Mouse (Mus musculus) kidney, postnatal 10 days (tissue): Measurements from ENCODE around the gene Hoxd3.

Experiments
- DNase-seq: peaks from one replicate; pipeline ENCODE4 v3.0.0; 2021; ENCODE audit warnings: mixed read lengths

Gene Hoxd3

DNA sequence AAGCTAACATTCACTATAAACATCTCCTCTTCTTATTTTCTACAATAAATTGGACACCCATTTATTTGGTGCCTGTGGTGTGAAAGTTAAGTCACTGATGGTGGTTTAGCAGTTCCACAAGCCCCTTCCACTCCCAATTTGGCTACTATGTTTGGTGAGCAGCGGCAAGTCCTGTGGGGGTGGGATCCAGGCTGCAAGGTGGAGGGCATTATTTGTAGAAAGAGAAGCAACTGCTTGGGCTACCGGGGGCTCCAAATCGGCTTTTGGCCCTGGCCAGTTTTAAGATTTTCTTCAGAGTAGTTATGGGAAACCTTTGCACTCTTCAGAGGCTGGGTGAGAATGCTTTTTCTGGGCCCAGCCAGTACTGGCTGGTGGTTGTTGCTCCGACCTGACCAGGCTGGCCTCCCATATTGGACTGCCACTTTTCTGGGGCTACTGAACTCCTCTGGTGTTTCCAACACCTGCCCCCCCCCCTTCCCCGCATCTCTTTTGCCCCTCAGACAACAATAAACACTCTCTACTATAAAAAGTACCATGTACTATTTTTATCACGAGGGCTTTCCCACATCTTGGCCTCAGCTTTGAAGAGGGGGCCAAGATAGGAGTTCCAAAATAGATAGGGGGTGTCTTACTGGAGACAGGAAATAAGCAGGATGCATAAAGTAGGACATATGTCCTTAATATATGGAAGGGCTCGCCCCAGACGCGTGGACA lies 20.2 kb downstream of the Hoxd3 start:
- no peak for DNase-seq

- DNase-seq, result peak; percentile 56
These were observed 21.0 kb downstream of the Hoxd3 start for GRCm38 (mm10) chr2:74732513-74733316.

DNA sequence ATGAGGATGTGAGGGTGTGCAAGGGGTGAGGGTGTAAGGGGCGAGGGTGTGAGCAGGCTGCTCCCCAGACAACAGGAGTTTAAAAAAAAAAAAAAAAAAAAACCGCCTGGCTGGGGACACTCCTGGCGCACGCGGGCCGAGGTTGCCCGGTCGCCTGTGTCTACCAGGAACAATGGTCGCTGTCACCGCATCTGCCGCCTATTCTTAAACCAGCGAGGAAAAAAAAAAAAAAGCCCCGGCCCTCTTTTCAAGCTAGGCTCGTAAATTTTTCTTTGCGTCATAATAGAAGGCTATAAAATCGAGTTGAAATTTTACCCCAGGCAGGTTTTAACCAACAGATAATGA lies 21.6 kb downstream of the Hoxd3 start:
- DNase-seq, result no peak

DNA sequence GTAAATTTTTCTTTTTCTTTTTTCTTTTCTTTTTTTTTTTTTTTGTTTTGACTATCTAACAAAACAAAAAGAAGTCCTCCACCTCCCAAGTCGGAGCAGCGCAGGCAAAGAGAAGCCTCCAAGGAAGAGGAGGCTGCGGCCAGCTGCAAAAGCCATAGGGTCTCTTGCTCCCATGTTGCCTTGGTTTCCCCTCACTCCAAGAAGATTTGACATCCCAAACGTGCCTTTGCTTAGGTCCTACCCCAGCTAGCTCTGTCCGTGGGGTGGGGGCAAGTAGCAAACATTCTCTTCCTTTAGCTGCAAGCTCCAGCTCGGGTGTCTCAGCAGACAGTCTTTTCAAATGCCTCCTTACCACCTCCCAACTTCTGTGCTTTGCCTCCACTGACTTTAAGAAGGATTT lies 22.0 kb downstream of the Hoxd3 start:
- no peak for DNase-seq

DNA sequence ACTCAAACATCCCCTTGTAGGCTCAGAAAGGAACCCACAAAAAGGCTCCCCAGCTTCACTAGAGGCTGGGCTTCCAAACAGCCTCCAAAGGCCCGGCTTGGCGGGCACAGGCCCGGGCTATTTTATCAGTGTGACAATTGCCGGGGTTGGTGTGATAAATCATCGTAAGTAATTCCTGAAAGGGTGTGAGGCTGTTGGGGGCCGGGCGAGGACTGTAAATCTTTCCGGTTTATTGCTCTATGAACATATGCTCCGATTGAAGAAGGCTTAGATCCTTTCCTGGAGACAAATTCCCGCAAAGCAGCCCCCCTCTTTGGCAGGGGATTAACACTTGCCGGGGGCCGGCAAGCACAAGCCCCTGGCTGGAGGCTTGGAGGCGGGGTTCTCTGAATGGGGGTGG lies 22.7 kb downstream of the Hoxd3 start:
- DNase-seq, result no peak

DNA sequence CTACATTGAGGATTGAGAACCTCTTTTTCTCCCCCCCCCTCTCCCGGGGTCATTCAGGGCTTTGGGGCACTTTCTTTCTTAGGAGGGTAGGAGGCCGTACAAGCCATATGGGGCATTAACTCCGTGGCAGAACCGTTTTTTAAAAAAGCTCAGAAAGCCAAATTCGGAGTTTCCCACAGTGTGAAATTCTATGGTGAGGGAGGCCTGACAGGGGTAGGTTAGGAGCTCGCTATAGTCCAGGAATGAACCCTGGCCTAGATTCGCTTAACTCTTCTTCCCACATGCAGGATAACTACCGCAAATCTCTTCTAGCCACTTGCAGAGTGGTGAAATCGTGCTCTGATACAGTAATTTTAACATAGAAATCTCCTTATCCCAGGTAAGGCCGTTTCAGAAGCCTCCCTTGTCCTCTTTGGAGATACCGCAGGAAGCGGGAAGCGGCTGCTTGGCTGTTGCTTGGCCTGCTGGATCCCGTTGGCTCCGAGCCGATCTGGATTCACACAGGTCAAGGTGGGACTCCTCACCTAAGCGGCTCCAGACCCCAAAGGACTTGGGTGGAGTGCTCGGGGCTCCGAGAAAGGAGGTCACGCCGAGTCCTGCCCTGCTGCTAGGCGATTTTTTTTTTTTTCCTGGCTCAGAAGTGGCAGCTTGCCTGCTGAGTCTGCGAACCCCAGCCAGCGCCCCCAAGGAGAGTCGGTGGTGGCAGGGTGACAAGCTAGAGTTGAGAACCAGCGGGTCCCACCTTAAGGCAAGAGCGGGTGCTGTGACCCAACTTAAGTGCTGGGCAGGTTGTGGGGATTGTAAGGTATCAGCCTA lies 23.5 kb downstream of the Hoxd3 start:
- peak; percentile 45 for DNase-seq

GRCm38 (mm10) chr2:74735851-74736687 lies 24.3 kb downstream of the Hoxd3 start:
- peak; percentile 47 for DNase-seq

GRCm38 (mm10) chr2:74736688-74737577 lies 25.2 kb downstream of the Hoxd3 start:
- DNase-seq, result no peak

DNA sequence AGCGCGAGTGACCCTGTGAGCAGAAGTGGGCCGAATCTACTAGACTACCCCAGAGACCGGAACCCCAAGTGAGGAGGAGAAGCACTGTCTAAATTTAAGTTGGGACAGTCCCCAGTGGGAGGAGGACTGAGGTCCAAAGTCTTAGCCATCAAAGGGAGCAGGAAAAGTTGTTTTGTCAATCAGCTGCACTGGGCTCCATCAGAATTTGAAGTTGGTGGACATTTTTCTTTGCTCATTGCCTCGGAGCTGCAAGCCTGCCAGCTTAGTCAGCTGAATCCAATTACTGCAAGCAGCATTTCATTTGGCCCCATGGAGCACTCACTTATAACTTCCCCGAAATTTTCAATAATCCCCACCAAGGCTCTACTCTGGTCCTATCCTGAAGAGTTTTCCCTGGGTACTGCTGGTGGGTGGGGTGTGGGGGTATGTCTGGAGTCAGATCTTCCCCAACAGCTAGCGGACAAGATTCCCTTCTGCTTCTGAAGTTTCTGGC lies 25.9 kb downstream of the Hoxd3 start:
- DNase-seq, result peak; percentile 34

DNA sequence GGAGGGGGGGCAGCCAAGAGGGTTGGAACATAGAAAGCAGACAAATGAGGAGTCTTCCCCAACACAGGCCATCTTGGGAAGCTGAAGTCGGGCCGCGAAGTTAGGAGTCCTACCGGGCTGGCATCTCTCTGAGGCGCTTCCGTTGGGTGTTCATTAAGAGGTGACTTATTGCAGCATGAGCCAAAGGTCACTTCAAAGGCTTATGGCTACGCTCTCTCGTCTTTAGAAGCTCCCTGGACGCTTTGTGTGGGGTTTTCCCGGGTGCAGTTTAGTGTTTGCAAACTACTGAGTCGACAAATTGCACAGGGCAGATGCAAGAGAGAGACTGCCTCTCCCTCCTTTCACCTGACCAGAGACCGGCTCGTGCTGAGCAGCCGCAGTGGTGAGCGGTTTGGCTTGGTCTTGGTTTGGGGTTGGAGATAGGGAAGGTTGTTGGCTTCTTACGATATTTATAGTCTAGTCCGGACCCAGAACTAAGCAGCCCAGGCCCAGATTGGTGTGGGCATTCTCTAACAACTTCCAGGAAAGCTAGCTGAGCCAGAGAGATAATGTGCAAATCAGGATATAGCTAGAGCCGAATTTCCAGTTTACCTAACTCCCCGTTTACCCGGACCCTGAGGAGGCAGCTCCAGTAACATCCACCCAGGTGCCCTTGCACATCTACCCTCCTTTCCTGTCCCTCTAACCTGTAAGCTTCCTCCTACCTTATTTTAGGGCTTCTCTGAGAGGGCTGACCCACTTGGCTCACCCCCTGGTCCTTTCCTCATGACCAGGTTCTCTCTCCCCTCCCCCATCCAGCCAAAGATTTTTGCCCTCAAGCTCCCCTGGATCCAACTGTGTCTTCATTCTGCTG lies 27.1 kb downstream of the Hoxd3 start:
- peak; percentile 37 for DNase-seq

DNA sequence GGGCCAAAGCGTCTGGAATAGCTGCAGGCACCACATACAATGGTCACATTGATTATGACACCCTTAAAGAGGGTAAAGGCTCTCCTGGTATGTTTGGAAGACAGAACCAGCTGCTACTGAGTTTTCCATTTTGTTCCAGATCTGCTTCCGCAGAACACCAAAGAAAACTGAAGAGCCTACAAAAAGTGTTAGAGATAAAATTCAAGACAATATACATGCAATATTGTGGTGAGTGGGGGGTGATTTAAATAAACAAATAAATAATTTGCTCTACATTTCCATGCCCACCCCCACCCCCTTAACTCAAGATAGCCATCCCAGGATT lies 27.7 kb downstream of the Hoxd3 start:
- no peak for DNase-seq

DNA sequence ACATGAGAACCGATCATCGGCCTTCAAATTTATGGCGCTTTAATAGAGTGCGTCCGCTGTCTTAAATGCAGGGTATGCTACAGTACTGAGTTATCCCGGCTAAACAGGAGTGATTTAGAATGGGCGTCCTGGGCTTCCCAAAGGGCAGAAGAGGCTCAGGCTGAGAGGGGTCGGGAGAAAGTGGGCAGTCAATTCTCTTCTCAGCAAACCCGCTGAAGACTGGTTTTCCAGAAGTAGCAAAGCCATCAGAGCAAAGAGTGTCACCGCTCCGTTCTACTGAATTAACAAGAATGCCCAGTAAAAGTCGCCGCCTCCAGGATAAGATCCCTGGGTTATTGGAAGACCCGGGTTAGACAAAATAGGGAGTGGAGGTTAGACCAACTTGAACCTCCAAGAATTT lies 28.1 kb downstream of the Hoxd3 start:
- no peak for DNase-seq

GRCm38 (mm10) chr2:74740311-74741091 lies 28.8 kb downstream of the Hoxd3 start:
- peak; percentile 64 for DNase-seq

GRCm38 (mm10) chr2:74741252-74741978 lies 29.7 kb downstream of the Hoxd3 start:
- no peak for DNase-seq

DNA sequence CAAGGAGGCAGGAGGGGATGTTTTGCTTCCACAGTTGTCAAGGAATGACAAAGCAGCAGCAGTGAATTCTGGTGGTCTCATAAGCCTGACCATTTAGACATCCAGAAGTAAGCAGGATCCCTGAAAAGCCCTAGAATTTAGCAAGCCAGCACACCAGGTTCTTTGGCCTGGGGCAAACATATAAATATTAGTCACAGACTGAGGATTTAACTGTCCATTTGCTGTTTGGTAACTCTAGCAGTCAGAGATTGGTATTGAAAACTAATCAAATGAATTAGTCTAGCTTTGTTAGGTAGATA lies 30.2 kb downstream of the Hoxd3 start:
- DNase-seq, result no peak

- DNase-seq, result no peak
These were observed 34.0 kb downstream of the Hoxd3 start for GRCm38 (mm10) chr2:74745540-74746297.

- DNase-seq, result peak; percentile 30
These were observed 34.7 kb downstream of the Hoxd3 start for GRCm38 (mm10) chr2:74746298-74746921.

DNA sequence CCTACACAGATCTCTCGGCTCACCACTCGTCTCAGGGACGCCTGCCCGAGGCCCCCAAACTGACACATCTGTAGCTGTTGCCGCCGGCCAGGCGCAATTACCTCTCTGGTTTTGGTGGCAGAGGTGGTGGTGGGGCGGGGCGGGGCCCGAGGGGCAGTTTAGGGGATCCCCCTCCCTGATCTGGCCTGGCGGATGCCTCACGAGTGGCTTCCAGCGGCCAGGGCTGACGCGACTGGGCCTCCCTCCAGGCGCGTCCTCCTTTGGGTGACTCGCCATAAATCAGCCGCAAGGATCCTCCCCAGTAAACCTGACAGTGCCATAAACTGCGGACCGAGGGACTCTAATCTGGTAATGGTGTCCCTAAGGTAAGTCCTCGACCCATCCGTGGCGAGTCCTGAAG lies 35.3 kb downstream of the Hoxd3 start:
- DNase-seq, result peak; percentile 35
